Mouse (Mus musculus): ENCODE measurements around the gene Stk39.

Gene Stk39

DNA sequence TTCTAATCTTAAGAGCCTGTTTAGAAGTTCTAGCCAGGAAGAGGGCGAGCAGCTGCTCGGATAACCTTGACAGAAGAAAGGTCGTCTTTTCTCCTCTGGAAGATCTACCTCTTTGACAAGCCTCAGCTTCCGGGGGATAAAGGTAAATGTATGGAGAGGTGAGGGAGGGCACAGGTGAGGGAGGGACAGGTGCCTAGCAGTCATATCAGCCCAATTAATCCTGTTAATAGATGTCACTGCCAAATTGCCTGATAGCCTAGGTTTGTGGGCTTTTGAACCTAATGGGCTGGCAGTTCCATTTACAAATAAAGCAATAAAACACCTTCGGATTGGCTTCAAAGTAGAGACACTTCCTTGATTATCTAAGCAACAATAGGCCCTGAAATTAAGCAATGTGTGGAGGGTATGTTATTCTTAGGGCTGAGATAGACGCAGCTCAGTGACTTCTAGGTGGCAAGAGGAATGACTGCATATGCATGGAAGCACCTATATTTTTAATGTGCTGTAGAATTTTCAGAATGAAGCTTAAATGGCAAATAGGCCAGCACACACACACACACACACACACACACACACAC lies 14.5 kb downstream of the Stk39 start:
- DNase-seq = no peak

DNA sequence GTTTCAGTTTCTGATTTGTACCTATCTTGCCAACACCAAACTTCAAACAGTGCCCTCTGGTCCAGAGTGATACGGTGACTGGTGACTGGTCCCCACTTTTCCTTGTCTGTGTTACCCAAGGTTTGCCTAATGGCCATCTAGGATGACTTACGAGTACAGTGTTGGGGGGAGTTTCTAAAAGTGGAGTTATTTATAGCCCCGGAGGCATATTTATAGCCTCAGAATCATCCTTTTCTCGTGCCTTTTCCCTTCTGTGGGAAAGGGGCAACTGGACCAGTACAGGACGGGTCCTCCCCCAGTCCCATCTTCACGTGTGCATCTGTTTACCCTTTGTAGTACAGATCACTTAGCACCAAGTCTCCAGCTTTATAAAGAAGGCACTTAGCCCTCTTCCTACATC lies 15.2 kb downstream of the Stk39 start:
- no peak for DNase-seq

DNA sequence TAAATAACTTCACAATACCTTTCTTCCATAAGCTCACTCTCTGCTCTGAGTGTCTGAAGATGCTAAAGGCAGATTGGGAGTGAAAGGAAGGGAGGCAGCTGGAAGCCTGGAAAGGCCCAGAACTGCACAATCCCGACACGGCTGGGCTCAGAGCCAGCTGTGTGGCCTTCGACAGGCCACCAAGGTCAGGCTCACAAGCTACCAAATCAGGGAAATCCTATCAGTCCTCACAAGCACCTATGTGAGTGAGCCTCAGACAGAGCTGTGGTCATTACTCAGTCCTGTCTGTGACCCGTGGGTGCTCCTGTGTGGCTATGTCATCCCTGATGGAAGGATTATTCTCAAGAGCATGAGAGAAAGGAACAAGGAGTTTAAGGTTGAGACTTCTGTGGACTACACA lies 19.7 kb downstream of the Stk39 start:
- DNase-seq = no peak

DNA sequence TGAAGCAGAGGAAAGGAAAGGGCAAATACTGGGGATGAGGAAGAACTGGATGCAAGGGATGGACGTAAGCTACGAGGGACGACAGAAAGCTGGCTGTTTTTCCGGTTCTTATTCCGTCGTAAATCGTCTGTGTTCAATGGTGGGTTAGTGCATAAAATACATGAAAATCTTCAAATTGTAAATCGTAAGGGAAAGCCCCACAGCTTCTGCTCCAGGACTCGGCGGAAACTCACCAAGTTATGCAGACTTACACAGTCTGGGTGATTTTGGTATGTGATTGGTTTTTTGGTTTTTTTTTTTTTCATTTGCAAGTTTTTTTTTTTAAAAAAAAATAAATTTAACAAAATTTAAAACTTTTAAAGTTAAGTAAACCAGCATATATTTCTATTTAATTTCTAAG lies 24.0 kb downstream of the Stk39 start:
- no peak for DNase-seq

DNA sequence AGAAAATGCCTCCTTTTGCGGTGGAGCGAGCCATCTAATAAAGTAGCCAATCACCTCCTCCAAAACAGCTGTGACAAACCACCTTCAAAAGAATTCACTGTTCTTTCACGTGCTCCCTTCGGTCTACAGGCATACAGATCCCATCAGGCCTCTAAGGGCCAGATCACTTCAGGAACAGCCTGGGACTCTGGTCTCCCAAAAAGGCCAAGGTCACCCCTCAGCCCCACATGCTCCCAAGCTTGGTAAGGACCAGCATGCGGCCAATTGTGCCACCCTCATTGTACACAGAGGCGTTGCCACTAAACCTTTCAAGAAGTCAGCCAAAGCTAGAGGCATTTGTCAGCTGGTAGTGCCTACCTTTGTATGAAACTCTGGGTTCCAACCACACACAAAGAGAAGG lies 28.9 kb downstream of the Stk39 start:
- DNase-seq = no peak

DNA sequence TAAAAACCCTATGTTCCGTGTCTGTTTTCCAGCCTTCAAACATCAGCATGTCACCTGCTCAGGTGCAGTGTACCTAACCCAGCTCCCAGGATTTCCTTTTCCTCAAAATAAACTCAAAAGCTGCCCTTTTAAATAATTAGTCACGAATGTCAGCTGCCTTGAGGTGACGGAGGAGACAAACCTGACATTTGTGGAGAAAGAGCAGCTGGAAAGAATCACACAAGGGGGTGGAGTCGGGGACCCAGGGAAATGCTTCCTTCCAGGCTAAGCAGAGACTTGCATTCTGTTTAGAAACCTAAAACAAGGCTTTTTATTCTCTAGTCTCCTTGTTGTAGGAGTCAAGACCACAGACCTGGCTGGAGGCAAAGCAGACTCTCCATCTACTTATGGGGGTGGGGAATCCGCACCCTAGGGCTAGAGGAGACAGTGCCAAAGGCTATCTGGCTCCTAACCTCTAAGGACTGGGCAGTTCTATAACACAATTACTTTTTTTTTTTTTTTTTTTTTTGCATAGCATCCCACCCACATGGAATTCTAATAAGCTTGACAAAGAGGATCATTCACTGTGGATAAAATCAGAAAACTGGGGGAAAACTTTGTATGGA lies 29.9 kb downstream of the Stk39 start:
- no peak for DNase-seq

DNA sequence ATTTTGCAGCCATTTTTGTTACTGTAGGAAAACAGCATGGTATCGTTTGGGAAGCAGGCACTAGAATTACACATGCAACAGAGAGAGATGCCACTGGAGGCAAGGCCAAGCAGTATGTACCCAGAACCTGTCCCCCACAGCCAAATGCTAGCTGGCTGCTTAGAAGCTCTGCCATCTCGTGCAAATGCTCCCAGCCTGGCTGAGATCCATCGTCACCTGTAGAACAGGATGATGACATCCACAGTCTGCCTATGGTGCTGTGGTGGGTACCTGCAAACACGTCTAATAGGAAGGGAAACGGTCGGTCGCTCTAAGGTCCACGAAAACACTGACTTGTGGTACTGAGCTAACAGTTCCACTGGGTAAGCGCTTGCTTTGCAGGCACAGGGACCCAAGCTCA lies 32.5 kb downstream of the Stk39 start:
- no peak for DNase-seq

DNA sequence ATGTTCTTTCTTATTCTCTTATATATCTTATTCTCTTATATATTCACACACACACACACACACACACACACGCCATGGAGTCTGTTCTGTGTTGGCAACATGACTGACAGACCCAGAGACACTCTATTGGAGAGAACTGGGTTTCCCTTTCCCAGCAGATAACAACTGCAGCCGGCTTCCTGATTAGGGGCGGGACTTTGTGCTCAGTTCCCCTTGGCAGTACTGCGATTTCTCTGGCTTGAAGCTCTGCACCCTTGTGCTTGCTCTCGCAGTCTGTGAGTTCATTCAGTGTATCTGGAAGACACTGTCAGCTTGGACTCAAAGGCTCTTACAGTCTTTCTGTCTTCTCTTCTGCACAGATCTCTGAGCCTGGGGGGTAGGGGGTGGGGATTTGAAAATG lies 34.1 kb downstream of the Stk39 start:
- DNase-seq = no peak

DNA sequence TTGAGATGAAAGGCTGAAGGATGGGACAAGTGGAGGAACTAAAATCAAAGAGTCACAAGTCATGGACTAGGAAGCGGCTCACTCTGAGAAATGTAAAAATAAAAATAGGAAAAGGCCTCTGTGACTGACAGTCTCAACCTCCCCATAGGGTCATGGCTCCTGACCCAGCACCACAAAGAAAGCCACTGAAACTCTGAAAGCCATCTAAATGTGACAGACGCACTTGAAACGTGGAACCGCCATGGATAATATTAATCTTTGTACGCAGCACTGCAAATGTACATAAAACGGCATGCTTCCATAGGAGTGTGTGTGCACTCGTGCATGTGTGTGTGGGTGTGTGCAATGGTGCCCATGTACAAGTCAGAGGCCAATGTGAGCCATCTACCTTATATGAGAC lies 34.9 kb downstream of the Stk39 start:
- DNase-seq = no peak

DNA sequence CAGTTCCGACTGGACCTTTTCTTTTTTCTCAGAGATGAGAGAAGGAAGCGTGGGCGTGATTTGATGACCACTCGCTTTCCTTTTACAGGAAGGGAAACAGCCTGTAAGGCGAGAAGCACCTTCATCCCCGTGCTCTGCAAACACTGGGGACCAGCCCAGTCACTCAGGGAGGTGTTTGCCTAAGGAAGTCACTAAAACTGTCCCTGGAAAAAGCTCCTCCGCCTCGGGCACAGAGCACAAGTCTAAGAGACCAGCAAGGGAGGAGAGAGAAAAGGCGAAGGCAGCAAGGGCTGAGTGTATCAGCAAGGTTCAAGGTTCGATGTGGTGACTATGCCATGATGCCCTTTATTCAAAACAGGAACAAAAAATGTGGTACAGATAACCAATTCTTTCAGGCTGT lies 35.8 kb downstream of the Stk39 start:
- DNase-seq = no peak

DNA sequence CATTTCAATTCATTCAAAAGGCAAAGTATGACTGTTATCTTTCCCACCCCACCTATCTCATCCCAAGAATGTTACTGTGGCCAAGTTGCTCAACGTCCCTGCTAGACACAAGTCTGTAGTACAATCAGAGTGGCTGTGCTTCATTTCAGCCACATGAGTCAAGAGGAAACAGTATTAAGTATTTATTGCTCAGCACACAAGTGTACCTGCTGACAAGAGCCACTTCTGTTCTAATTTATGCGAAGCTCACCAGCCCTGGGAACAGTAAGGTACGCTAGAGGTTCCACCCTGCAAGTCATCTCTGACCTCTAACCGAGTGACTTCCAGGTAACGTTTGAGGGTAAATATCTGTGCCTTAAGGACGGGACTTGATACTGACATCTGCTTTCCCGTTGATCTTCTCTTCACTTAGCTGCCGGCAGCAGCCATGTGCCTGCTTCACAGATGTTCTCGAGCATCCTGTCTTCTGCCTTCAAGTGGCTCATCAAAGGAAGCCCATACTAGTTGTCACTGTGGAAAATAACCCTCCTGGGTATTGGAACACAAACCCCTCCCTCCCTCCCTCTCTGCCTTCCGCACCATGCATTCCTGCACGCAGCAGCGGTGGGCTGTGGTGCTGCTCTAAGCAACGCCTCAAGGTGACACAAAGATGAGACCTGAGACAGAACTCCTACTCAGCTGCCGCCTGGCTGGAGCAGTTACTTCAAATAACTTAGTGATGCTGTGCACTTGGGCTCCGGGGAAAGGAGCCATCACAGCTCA lies 36.4 kb downstream of the Stk39 start:
- peak; percentile 60 to 72 for DNase-seq

DNA sequence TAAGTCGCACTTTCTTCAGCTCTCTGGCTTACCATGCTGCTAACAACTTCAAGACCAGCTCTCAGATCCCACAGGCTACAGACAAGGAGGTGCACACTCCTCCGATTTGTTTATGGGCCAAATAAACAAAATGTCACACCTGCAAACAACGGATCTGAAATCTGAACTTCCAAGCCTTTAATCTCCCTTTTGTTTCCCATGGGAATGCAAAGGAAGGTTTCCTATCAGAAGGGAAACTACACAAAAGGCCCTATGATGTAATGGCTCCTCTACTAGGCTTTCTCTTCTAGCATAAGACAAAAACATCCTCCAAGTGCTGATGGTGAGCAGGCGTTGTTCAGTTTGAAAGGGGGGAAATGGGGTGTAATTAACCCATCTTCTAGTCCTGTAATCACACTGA lies 37.1 kb downstream of the Stk39 start:
- no peak for DNase-seq

DNA sequence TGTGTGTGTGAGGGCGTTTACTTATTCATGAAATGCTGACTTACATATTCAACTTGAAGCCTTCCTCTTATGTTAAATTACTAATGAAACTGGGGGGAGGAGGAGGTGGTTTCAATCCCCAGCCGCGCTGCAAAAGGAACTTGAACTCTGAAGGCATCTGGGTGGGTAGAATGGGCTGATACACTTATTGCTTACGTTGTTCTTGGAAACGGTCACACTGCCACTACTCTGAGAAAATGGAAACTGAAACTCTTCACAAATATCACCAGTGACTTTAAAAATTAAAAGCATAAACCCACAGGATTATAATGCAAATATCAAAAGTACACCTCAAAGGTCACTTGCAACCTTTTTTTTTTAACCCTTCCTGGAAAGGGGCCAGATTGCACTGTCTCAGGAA lies 37.5 kb downstream of the Stk39 start:
- DNase-seq = no peak

DNA sequence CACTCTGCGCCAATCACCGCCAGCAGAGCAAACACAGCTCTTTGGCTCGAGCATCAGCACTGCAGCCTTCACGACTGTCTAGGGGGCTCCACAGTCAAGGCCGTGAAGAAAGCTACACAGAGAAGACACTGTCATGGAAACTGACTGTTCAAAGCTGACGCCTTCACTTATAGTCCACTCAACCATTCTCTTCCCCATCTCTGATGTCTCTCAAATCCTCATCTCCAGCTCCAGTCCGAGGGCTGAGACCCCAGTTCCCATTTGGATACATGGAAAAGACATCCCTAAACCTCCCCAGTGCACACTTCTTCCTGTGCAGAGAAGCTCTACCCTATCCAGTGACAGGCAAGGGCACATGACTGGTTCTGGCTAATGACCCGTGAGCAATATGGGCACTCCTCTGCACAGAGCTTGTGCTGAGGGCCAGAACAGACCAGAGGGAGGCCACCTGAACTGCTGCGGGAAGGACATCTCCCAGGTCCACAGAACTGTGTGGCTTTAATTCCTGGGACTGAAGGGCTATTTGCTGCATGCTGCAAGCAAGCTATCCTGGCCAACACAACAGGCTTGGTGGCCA lies 38.2 kb downstream of the Stk39 start:
- no peak for DNase-seq

DNA sequence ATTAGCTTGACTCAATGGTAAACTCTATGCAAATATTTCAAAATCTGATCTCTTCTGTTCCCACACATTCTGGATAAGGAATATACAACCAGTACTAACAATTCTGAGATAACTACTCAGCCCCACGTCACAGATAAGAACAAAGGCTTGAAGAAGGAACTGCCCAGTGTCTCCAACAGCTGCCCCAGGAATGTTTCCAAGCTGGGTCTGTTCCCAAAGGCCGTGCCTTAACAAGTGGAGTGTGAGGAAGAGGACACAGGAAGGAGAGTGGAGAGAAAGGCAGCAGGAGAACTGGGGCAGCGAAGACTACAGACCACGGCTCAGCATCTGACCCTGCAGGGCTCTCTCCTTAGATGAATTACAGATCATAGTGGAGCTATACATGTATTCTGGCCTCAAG lies 39.2 kb downstream of the Stk39 start:
- no peak for DNase-seq

DNA sequence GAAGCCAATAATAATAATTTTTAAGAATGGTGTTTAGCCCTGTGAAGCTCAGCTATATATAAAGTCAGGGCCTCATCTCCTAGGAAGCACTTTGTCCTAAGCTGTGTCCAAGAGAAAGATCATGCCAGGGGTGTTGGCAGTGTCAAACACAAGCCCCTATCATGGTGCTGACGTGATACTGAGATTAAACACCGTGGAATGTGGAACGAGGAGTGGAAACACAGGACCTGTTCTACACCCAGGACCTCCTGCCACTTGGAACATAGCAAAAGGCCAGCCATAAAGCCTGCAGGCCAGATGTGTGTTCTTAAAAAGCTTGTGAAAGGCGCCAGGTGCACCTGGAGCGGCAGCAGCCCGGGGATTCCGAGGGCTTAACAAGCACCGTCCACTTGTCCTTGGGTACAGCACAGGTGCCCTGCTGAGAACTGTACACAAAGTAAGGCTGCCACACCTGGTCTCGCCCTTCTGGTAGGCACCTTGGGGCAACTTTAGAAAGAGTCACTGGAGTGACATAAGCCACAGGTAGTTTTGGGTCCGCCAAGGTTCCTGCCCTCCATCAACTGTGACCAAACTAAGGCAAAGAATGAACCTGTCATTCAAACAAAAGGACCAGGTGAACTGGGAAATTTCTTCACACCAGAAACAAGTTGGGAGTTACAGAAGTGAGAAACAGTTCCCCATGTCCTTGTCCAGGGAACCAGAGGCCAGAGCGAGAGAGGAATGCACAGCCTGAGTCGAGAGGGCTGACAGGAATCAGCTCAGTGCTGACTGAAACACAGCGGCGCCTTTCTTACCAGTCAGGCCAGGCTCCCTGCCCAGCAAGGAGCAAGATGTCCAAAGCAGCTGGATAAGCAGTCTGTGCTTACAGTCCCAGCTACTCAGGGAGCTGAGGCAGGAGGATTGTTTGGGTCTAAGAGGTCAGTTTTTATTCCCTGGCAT lies 40.8 kb downstream of the Stk39 start:
- DNase-seq = no peak

DNA sequence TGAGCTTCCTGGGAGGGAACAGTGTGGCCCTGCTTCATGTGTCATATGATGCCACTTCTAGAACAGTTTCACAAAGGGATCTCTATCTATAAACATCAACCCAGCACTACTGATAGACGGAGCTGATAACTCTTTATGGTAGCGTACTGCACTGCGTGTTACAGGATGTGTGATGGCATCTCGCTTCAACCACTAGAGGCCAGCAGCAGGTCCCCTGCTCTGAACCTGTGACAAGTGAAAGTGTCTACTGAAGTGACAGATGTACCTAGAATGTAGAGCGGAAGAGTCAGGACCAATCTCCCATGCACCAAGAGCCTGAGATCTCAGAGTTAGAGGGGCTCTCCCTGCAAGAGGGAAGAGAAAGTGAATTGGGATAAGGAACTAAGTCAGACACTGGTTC lies 41.6 kb downstream of the Stk39 start:
- DNase-seq = peak; percentile 69 to 79

DNA sequence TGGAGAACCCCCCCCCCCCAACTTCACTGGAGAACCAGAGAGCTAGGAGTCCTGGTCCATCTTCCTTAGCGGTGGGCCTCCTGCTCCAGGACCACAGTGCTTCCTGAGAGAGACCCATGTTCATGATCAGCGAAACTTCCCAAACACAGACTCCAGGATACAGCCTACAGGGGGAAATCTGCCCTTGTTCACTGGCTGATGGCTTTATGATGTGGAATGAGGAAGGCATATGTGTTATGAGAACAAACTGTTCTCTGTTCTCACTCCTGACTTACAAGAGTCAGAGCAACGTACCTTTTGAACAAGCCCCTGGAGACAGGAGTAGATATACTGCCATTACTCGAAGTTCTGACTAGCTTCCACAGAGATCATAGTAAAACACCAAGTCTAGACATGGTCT lies 42.6 kb downstream of the Stk39 start:
- DNase-seq = no peak

DNA sequence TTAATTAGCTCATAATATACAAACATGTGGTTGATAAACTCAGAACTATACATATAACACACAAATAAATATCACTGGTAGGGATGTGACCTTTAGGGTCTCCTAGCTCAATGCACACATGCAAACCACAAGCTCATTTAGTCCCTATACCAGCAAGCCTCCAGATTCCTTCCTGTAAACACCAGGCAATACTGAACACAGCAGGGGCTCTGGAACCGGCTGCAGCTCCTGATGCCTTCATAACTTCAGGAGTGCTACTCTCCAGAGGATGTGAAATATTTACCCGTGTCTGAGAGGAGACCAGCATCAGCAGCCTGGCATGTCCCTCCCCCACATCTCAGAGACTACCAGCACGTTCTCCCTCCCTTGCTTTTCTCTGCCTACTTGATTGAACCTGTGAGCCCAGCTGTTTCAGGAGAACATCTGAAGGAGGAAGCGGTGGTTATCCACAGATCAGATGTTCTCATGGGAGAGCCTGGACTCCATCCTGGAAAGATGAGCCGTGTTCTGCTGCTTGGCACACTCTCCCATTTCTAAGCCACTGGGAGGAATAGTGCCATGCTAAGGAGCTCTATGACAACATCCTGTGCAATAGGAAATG lies 45.0 kb downstream of the Stk39 start:
- DNase-seq = no peak

DNA sequence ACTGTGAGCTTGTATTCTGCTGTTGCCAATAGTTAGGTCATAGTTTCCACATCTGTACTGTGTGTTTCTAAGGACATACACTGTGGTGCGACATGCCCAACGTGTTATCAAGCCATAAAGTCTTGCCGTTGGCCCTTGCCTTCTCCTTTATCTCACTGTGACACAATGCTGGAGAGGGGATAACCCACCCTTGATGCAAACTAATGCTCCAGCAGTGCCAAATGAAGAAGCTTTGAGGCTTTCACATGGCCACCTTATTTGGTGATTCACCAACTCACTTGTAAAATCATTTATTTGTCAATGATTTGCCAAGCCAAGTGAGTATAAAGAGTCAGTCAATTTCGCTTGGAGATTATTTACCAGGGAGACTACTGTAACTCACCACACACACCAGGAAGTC lies 46.0 kb downstream of the Stk39 start:
- no peak for DNase-seq

DNA sequence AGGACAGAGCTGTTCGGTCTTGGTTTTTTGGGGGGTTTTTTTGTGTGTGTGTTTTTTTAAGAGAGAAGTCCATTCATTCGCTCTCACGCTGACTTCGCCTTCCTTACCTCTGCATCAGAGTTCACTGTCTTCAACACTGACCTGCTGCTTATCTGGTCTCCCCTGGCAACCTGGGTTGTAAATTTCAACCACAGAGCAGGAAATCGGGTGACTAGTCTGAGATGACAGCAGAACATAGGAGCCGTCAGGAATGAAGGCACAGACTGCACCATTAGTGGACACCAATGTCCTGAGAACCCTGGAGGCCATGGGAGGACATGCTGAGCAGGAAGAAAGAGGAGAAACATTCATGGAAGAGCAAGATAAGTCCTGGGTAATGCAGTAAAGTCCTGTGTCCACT lies 51.1 kb downstream of the Stk39 start:
- no peak for DNase-seq

DNA sequence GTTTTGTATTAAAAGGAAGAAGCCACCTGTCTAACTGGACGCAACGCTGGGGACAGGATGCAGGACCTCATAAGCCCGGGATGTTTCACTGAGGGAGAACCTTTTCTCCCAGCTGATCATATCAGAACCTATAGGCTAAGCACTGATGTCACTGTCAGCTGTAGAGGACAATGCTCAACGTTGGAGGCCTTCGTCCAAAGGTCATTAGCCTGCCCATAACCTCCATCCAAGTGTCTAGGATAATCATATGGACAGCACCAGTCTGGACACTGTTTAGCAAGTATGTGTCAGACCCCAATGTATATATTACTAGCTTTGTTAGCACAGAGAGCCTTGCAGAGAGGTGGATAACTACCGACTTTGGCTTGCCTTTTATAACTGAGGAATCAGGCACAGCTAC lies 51.8 kb downstream of the Stk39 start:
- no peak for DNase-seq

DNA sequence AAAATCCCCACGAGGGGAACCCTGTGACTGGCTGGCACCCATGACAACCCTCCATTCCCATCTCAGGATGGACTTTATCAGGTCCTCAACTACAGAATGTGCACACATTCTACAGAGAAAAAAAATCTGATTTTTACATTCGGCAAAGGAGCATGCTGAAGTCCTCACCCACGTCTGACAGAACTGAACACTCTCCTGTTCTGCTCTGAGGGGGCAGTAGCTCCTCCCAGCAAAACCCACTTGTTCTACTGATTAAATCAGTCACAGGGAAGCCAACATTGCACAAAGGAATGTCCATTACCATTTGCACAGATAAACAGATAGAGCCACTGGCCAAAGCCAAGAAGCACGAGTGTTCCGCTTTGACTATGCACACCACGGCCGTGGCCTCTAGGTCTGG lies 52.3 kb downstream of the Stk39 start:
- no peak for DNase-seq

All from thymus, adult 18-20 months (tissue).